In genomic region chr4:117483931-117484255, GRCm38 (mm10) we compare ENCODE assay signal across 7 mouse cellular contexts. TPM values are rescaled to one million over a fixed set of nuclear protein-coding genes. Genes with fewer than 3 reads are reported as not detected.
A peak's percentile ranks its signal among the peaks of the same experiment; 100 is the strongest.
DNase-seq lines count a peak whose midpoint lies in the region; ATAC-seq and TF ChIP-seq lines count a peak whose summit lies in the region.

No protein-coding gene starts in this region.

- TF ChIP-seq EP300 in liver, embryonic 14.5 days (IDR thresholded peaks at IDR 0.05; ENCODE audit: low read depth): no peak

- DNase-seq in Muller cell, postnatal 12 days (ENCODE audit: inconsistent ontology term): peak; percentile 59
- peak; percentile 51 for DNase-seq in forebrain, embryonic 14.5 days (ENCODE audit: low spot score)
- DNase-seq in liver, embryonic 14.5 days (ENCODE audit: low read depth in 3 of 3, low spot score in 3 of 3): no peak
- peak; percentile 49 for DNase-seq in skeletal muscle tissue, adult 2 months (ENCODE audit: low read depth, low spot score)
- no peak for DNase-seq in left cerebral cortex, postnatal 25 days (ENCODE audit: low spot score in 2 of 2)

- ATAC-seq in forebrain, embryonic 14.5 days: 0 out of 2 replicates have a peak, but pooled peaks have one; percentile 8
- ATAC-seq in hindbrain, embryonic 16.5 days: no peak
- no peak for ATAC-seq in liver, embryonic 14.5 days (ENCODE audit: insufficient read depth)

- intact Hi-C loops in left cerebral cortex, postnatal 25 days (cut with DNase I): no loop called here

- no peak for TF ChIP-seq CTCF in E14TG2a.4 (conservative IDR thresholded peaks at IDR 0.05; ENCODE audit: low read length)
- no peak for TF ChIP-seq CTCF in liver, embryonic 14.5 days (IDR thresholded peaks at IDR 0.05; ENCODE audit: low read depth)

- peak overlapping the region; percentile 88 for H3K4me2 ChIP-seq in forebrain, embryonic 14.5 days (ENCODE audit: low read length)
- H3K4me2 ChIP-seq in hindbrain, embryonic 16.5 days (ENCODE audit: low read length): peak overlapping the region; percentile 87
- peak overlapping the region; percentile 98 for H3K4me2 ChIP-seq in liver, embryonic 14.5 days (ENCODE audit: low read depth)

- peaks cover 86% of the 10 kb centered on the region for H3K4me1 ChIP-seq in E14TG2a.4 (replicated peaks; ENCODE audit: low read depth, low read length)
- H3K4me1 ChIP-seq in forebrain, embryonic 14.5 days (ENCODE audit: control insufficient read depth, insufficient read depth, low read length): peaks cover 6% of the 10 kb centered on the region; the same call in 1 of the 2 replicates
- peaks cover 12% of the 10 kb centered on the region for H3K4me1 ChIP-seq in hindbrain, embryonic 16.5 days (ENCODE audit: control insufficient read depth, insufficient read depth, low read depth, low read length)
- peaks cover 40 to 51% of the 10 kb centered on the region in 2 experiments for H3K4me1 ChIP-seq in liver, embryonic 14.5 days (replicated peaks; ENCODE audit: control insufficient read depth in 2 of 2, insufficient read depth in 2 of 2, low read length in 1 of 2)

- peaks cover 23% of the 10 kb centered on the region for H3K27me3 ChIP-seq in E14TG2a.4 (ENCODE audit: insufficient read depth, low read length)
- H3K27me3 ChIP-seq in forebrain, embryonic 14.5 days (replicated peaks; ENCODE audit: control insufficient read depth, insufficient read depth, low read length): peaks cover 58% of the 10 kb centered on the region
- peaks cover 33% of the 10 kb centered on the region for H3K27me3 ChIP-seq in hindbrain, embryonic 16.5 days (replicated peaks; ENCODE audit: control insufficient read depth, insufficient read depth, low read length)
- H3K27me3 ChIP-seq in liver, embryonic 14.5 days (ENCODE audit: control insufficient read depth, insufficient read depth, low read length): peaks cover 20% of the 10 kb centered on the region

- H3K4me3 ChIP-seq in E14TG2a.4 (replicated peaks; ENCODE audit: low read length): peak overlapping the region; percentile 80
- peak overlapping the region; percentile 40 for H3K4me3 ChIP-seq in forebrain, embryonic 14.5 days (ENCODE audit: low read depth, low read length)
- H3K4me3 ChIP-seq in hindbrain, embryonic 16.5 days (ENCODE audit: low read length): peak overlapping the region; percentile 45
- H3K4me3 ChIP-seq in liver, embryonic 14.5 days (ENCODE audit: insufficient read depth in 1 of 2, low read depth in 2 of 2, low read length in 2 of 2): peak overlapping the region; percentile 60 to 74

- no peak overlapping the region for H3K27ac ChIP-seq in forebrain, embryonic 14.5 days (ENCODE audit: low read depth, low read length)
- H3K27ac ChIP-seq in hindbrain, embryonic 16.5 days (ENCODE audit: low read depth, low read length): peak overlapping the region; percentile 62; the same call in 1 of the 2 replicates
- no peak overlapping the region for H3K27ac ChIP-seq in liver, embryonic 14.5 days

- H3K9ac ChIP-seq in forebrain, embryonic 14.5 days (ENCODE audit: low read length): peak overlapping the region; percentile 52
- peak overlapping the region; percentile 52 for H3K9ac ChIP-seq in hindbrain, embryonic 16.5 days (ENCODE audit: low read depth, low read length)
- H3K9ac ChIP-seq in liver, embryonic 14.5 days (replicated peaks): peak overlapping the region; percentile 55

- no peaks in the 10 kb centered on the region for H3K9me3 ChIP-seq in E14TG2a.4 (ENCODE audit: low read length)
- H3K9me3 ChIP-seq in forebrain, embryonic 14.5 days (replicated peaks; ENCODE audit: control insufficient read depth, low read length): no peaks in the 10 kb centered on the region
- no peaks in the 10 kb centered on the region for H3K9me3 ChIP-seq in hindbrain, embryonic 16.5 days (ENCODE audit: control insufficient read depth, low read length)
- H3K9me3 ChIP-seq in liver, embryonic 14.5 days (ENCODE audit: control insufficient read depth, low read length): no peaks in the 10 kb centered on the region

- WGBS in forebrain, embryonic 14.5 days: under 1% methylated on average over 15 of the region's 15 CpGs
- under 1% methylated on average over 15 of the region's 15 CpGs for WGBS in hindbrain, embryonic 16.5 days
- 2% methylated on average over 15 of the region's 15 CpGs for WGBS in liver, embryonic 14.5 days (ENCODE audit: insufficient replicate concordance)

- H3K36me3 ChIP-seq in E14TG2a.4 (ENCODE audit: insufficient read depth, low read length): peaks cover 17% of the 10 kb centered on the region
- no peaks in the 10 kb centered on the region for H3K36me3 ChIP-seq in forebrain, embryonic 14.5 days (ENCODE audit: control insufficient read depth, insufficient read depth, low read length)
- H3K36me3 ChIP-seq in hindbrain, embryonic 16.5 days (ENCODE audit: control insufficient read depth, insufficient read depth, low read length): no peaks in the 10 kb centered on the region
- no peaks in the 10 kb centered on the region for H3K36me3 ChIP-seq in liver, embryonic 14.5 days (replicated peaks; ENCODE audit: control insufficient read depth, insufficient read depth, low read depth)

RNA-seq across cellular contexts. Expression of gene Rnf220, which starts 13.0 kb away (rescaled TPM):
- polyA plus RNA-seq in forebrain, embryonic 14.5 days (2014; fragmentation: Nextera tagmentation; extraction: Ambion mirVana): 84.3 and 96.1 TPM in 2 replicates
- 109 and 114 TPM in 2 replicates for polyA plus RNA-seq in hindbrain, embryonic 16.5 days (2015; fragmentation: Nextera tagmentation; extraction: Ambion mirVana)
- 29.0 and 29.1 TPM in 2 replicates for polyA plus RNA-seq in liver, embryonic 14.5 days (2012; rRNA removed)
- polyA plus RNA-seq in liver, embryonic 14.5 days (2014; fragmentation: Nextera tagmentation; extraction: Ambion mirVana): 17.9 and 23.2 TPM in 2 replicates
- 100 to 1,000 TPM; 179 to 182 TPM for total RNA-seq in left cerebral cortex, postnatal 25 days (2021)

Comparison
In these comparisons a context has a peak if more than half of its experiments do, and no peak if none do; other contexts are left out.
1. DNase-seq: peak in Muller cell, postnatal 12 days (single experiment), forebrain, embryonic 14.5 days (single experiment) and skeletal muscle tissue, adult 2 months (single experiment); none in liver, embryonic 14.5 days (0 of 3) and left cerebral cortex, postnatal 25 days (0 of 2).
2. Peak in every context shown above with its lines, with median percentiles within 50 percentile points of each other: H3K4me3 ChIP-seq, H3K4me2 ChIP-seq and H3K9ac ChIP-seq.